Mouse (Mus musculus) neural tube, embryonic 15.5 days (tissue): ENCODE results near the gene Prelp. TPM values are rescaled to one million over a fixed set of nuclear protein-coding genes. Genes with fewer than 3 reads are reported as not detected.
"Not testable (repeated sequence)": the region's sequence is repeated elsewhere in the genome, so short reads cannot be mapped to it uniquely, and the experiment has no call there.

Experiments
- ATAC-seq: fragments of 200-750 bp; cut with Nextera tagmentation; 2 replicates; pipeline ENCODE4 v1.8.0; 2017; ENCODE audit warnings: mild to moderate bottlenecking, moderate TSS enrichment, moderate library complexity; ENCODE audit not compliant: low FRiP score
- H3K27ac ChIP-seq: fragments of 300-500 bp; sonication (generic); replicated peaks from 2 replicates; pipeline ENCODE4 v1.5.1; 2015; ENCODE audit warnings: mild to moderate bottlenecking, inconsistent platforms
- H3K27me3 ChIP-seq: fragments of 300-500 bp; sonication (generic); replicated peaks from 2 replicates; pipeline ENCODE4 v1.6.1; 2015; ENCODE audit warnings: inconsistent platforms
- H3K36me3 ChIP-seq: fragments of 300-500 bp; sonication (generic); 2 replicates; pipeline ENCODE4 v1.6.1; 2015; ENCODE audit warnings: inconsistent platforms
- H3K4me1 ChIP-seq: fragments of 300-500 bp; sonication (generic); 2 replicates; pipeline ENCODE4 v1.6.1; 2015; ENCODE audit warnings: inconsistent platforms
- H3K4me2 ChIP-seq: fragments of 300-500 bp; sonication (generic); 2 replicates; pipeline ENCODE4 v1.6.1; 2015; ENCODE audit warnings: inconsistent platforms, mild to moderate bottlenecking, moderate library complexity
- H3K4me3 ChIP-seq: fragments of 300-500 bp; sonication (generic); replicated peaks from 2 replicates; pipeline ENCODE4 v1.5.1; 2015; ENCODE audit warnings: mild to moderate bottlenecking, inconsistent platforms
- H3K9ac ChIP-seq: fragments of 300-500 bp; sonication (generic); replicated peaks from 2 replicates; pipeline ENCODE4 v1.6.1; 2015; ENCODE audit warnings: mild to moderate bottlenecking, inconsistent platforms
- H3K9me3 ChIP-seq: fragments of 300-500 bp; sonication (generic); replicated peaks from 2 replicates; pipeline ENCODE4 v1.6.1; 2016; ENCODE audit warnings: inconsistent platforms
- WGBS: fragments of 180-500 bp; shearing (Covaris S2); methylation state at CpG from one replicate; pipeline ENCODE4 v1.1.7; 2015; ENCODE audit warnings: mixed read lengths; 5-methylcytosine and 5-hydroxymethylcytosine counted together
- polyA plus RNA-seq: library from polyadenylated mRNA; unstranded; fragments of >200 nt; fragmentation: Nextera tagmentation; extraction: Ambion mirVana; gene quantifications from 2 replicates; pipeline ENCODE4 v1.2.1, GENCODE M21; 2015

The Prelp gene
- polyA plus RNA-seq: 10.6 and 11.4 TPM in 2 replicates

- H3K27ac ChIP-seq: peak within 1 kb of the TSS; percentile 56
- peaks cover 41% of the 10 kb centered on the region for H3K4me1 ChIP-seq
- ATAC-seq: no peak
- H3K4me2 ChIP-seq: peak within 1 kb of the TSS; percentile 23
- H3K9me3 ChIP-seq: no peaks in the 10 kb centered on the region
- WGBS: 12% methylated on average over 8 of the region's 8 CpGs
- no peaks in the 10 kb centered on the region for H3K36me3 ChIP-seq
- no peak within 1 kb of the TSS for H3K9ac ChIP-seq
- no peaks in the 10 kb centered on the region for H3K27me3 ChIP-seq
- H3K4me3 ChIP-seq: peak within 1 kb of the TSS; percentile 12; the same call in 1 of the 2 replicates
These were observed at the start of gene Prelp for GRCm38 (mm10) chr1:133921304-133921751. Gene Prelp (minus strand): TSS chr1:133921414.

- no peaks in the 10 kb centered on the region for H3K9me3 ChIP-seq
These were observed 48.2 kb upstream of the Prelp start for GRCm38 (mm10) chr1:133969427-133969826.

GRCm38 (mm10) chr1:133968788-133969325 lies 47.6 kb upstream of the Prelp start:
- no peaks in the 10 kb centered on the region for H3K9me3 ChIP-seq
- no peak overlapping the region for H3K4me2 ChIP-seq
- 0 out of 2 replicates have a peak, but pooled peaks cover 8% of the 10 kb centered on the region for H3K4me1 ChIP-seq
- H3K36me3 ChIP-seq: no peaks in the 10 kb centered on the region
- H3K4me3 ChIP-seq: no peak overlapping the region
- H3K9ac ChIP-seq: no peak overlapping the region
- no peaks in the 10 kb centered on the region for H3K27me3 ChIP-seq
- no peak for ATAC-seq
- no peak overlapping the region for H3K27ac ChIP-seq
- WGBS: 75% methylated on average over 4 of the region's 4 CpGs

More at GRCm38 (mm10) chr1:133969427-133969826, 48.2 kb upstream of the Prelp start:
- H3K9ac ChIP-seq: no peak overlapping the region
- ATAC-seq: no peak
- H3K36me3 ChIP-seq: no peaks in the 10 kb centered on the region
- no peak overlapping the region for H3K4me3 ChIP-seq
- no peak overlapping the region for H3K27ac ChIP-seq
- 0 out of 2 replicates have a peak, but pooled peaks cover 8% of the 10 kb centered on the region for H3K4me1 ChIP-seq
- 87% methylated on average over 8 of the region's 8 CpGs for WGBS
- H3K27me3 ChIP-seq: no peaks in the 10 kb centered on the region
- H3K4me2 ChIP-seq: no peak overlapping the region

- Histone ChIP-seq H3K9me3 (no peaks in the 10 kb centered on the region), H3K36me3 (no peaks in the 10 kb centered on the region), H3K4me3 (no peak overlapping the region), H3K27ac (no peak overlapping the region), H3K4me1 (0 out of 2 replicates have a peak, but pooled peaks cover 8% of the 10 kb centered on the region), H3K27me3 (no peaks in the 10 kb centered on the region), H3K4me2 (no peak overlapping the region), H3K9ac (no peak overlapping the region)
- WGBS: 67% methylated on average over 7 of the region's 7 CpGs
- no peak for ATAC-seq
These were observed 46.3 kb upstream of the Prelp start for GRCm38 (mm10) chr1:133967481-133968017.

GRCm38 (mm10) chr1:133966044-133966443 lies 44.8 kb upstream of the Prelp start:
- H3K4me2 ChIP-seq: no peak overlapping the region
- H3K36me3 ChIP-seq: no peaks in the 10 kb centered on the region
- no peak overlapping the region for H3K9ac ChIP-seq
- H3K4me3 ChIP-seq: no peak overlapping the region
- H3K27ac ChIP-seq: no peak overlapping the region
- WGBS: 68% methylated on average over 2 of the region's 2 CpGs
- no peaks in the 10 kb centered on the region for H3K27me3 ChIP-seq
- no peaks in the 10 kb centered on the region for H3K9me3 ChIP-seq
- H3K4me1 ChIP-seq: peaks cover 19% of the 10 kb centered on the region; the same call in 1 of the 2 replicates
- ATAC-seq: no peak

- Histone ChIP-seq H3K36me3 (no peaks in the 10 kb centered on the region), H3K4me2 (no peak overlapping the region), H3K9ac (no peak overlapping the region), H3K27ac (no peak overlapping the region), H3K4me3 (no peak overlapping the region), H3K4me1 (peaks cover 19% of the 10 kb centered on the region; the same call in 1 of the 2 replicates), H3K27me3 (no peaks in the 10 kb centered on the region), H3K9me3 (no peaks in the 10 kb centered on the region)
- 17% methylated on average over 5 of the region's 5 CpGs for WGBS
- ATAC-seq: no peak
These were observed 44.1 kb upstream of the Prelp start for GRCm38 (mm10) chr1:133965298-133965697.

GRCm38 (mm10) chr1:133964742-133965141 lies 43.5 kb upstream of the Prelp start:
- Histone ChIP-seq H3K9me3 (no peaks in the 10 kb centered on the region), H3K9ac (no peak overlapping the region), H3K36me3 (no peaks in the 10 kb centered on the region), H3K4me2 (no peak overlapping the region), H3K27ac (no peak overlapping the region), H3K4me3 (no peak overlapping the region), H3K4me1 (peaks cover 19% of the 10 kb centered on the region; the same call in 1 of the 2 replicates), H3K27me3 (no peaks in the 10 kb centered on the region)
- no peak for ATAC-seq
- WGBS: 84% methylated on average over 5 of the region's 5 CpGs

- H3K36me3 ChIP-seq, H3K4me3 ChIP-seq, H3K4me2 ChIP-seq, ATAC-seq, H3K27ac ChIP-seq, H3K9me3 ChIP-seq, H3K9ac ChIP-seq, H3K27me3 ChIP-seq: not testable (repeated sequence)
- 83% methylated on average over 1 of the region's 1 CpGs for WGBS
- H3K4me1 ChIP-seq: peaks cover 19% of the 10 kb centered on the region; the same call in 1 of the 2 replicates
These were observed 42.4 kb upstream of the Prelp start for GRCm38 (mm10) chr1:133963578-133963977.

GRCm38 (mm10) chr1:133963128-133963527 lies 41.9 kb upstream of the Prelp start:
- not testable (repeated sequence) for H3K4me2 ChIP-seq, H3K27ac ChIP-seq, ATAC-seq, H3K4me3 ChIP-seq, H3K36me3 ChIP-seq, H3K9me3 ChIP-seq, H3K9ac ChIP-seq, H3K27me3 ChIP-seq
- WGBS: 90% methylated on average over 3 of the region's 3 CpGs
- H3K4me1 ChIP-seq: peaks cover 19% of the 10 kb centered on the region; the same call in 1 of the 2 replicates

- ATAC-seq: peak; percentile 79
- 14% methylated on average over 18 of the region's 18 CpGs for WGBS
- H3K9ac ChIP-seq: no peak overlapping the region
- H3K4me3 ChIP-seq: no peak overlapping the region
- peak overlapping the region; percentile 31 for H3K4me2 ChIP-seq
- peaks cover 19% of the 10 kb centered on the region; the same call in 1 of the 2 replicates for H3K4me1 ChIP-seq
- H3K9me3 ChIP-seq: no peaks in the 10 kb centered on the region
- H3K27me3 ChIP-seq: no peaks in the 10 kb centered on the region
- H3K27ac ChIP-seq: 0 out of 2 replicates have a peak overlapping the region, but pooled peaks have one; percentile 0
- no peaks in the 10 kb centered on the region for H3K36me3 ChIP-seq
These were observed 40.3 kb upstream of the Prelp start for GRCm38 (mm10) chr1:133961281-133962134.

- no peak overlapping the region for H3K4me2 ChIP-seq
- no peak for ATAC-seq
- no peak overlapping the region for H3K9ac ChIP-seq
- no peak overlapping the region for H3K27ac ChIP-seq
- no peaks in the 10 kb centered on the region for H3K9me3 ChIP-seq
- H3K36me3 ChIP-seq: no peaks in the 10 kb centered on the region
- H3K4me1 ChIP-seq: peaks cover 11% of the 10 kb centered on the region; the same call in 1 of the 2 replicates
- H3K27me3 ChIP-seq: no peaks in the 10 kb centered on the region
- WGBS: 93% methylated on average over 5 of the region's 5 CpGs
- no peak overlapping the region for H3K4me3 ChIP-seq
These were observed 38.3 kb upstream of the Prelp start for GRCm38 (mm10) chr1:133959521-133959920.
